Mouse (Mus musculus) lung, adult 2 months (tissue): ENCODE measurements around the gene Abcb1b.

Source experiments
- CTCF ChIP-seq: fragments of 200-500 bp; IDR thresholded peaks from 2 replicates; pipeline ENCODE4 v1.5.1; 2011; ENCODE audit warnings: mild to moderate bottlenecking, low read length, control low read depth; ENCODE audit not compliant: insufficient read depth
- POLR2A ChIP-seq: fragments of 200-500 bp; IDR thresholded peaks from 2 replicates; pipeline ENCODE4 v1.6.1; 2011; ENCODE audit warnings: low read depth, mild to moderate bottlenecking, control low read depth, low read length, borderline replicate concordance; ENCODE audit errors: extremely low read depth

- TF ChIP-seq CTCF (no peak), POLR2A (no peak)
Measured at GRCm38 (mm10) chr5:8819635-8820591, 22.0 kb downstream of the Abcb1b start.
